In the genomic region with DNA sequence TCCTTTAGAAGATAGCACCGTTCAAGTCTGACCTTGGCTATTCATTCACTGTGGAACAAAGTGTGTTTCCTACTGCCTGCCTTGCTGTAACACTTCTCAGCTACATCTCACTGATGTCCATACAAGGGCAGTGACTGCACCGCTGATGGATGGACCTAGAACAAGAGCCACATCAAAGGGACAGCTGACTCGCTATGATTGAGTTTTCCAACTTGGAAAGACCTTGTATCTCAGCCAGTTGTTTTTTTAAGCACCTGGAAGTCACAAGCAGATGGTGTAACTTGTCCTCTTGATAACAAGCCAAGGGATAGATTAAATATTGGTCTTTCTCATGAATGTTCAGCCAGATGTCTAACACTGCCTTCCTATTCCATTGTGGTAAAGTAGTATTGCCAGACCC, we compare ENCODE assay signal across 31 mouse cellular contexts.
"Had no signal": no experiment of that assay in that cellular context is flagged by ENCODE, and none has a peak within 500 bp of the region (broad histone marks: within the 10 kb centered on the region; RNA-seq: fewer than 3 reads in every experiment).

No protein-coding gene starts in this region.

- H3K27ac ChIP-seq: heart, adult 2 months; heart, embryonic 10.5 days; heart, embryonic 13.5 days; heart, embryonic 15.5 days; hindbrain, embryonic 10.5 days; hindbrain, embryonic 12.5 days; hindbrain, embryonic 13.5 days; hindbrain, embryonic 14.5 days; hindbrain, embryonic 15.5 days; hindbrain, postnatal 0 days; intestine, embryonic 15.5 days; kidney, embryonic 15.5 days; kidney, postnatal 0 days; layer of hippocampus, adult 2 months had no signal

- H3K27me3 ChIP-seq: heart, embryonic 12.5 days; heart, embryonic 13.5 days; heart, embryonic 15.5 days; hindbrain, embryonic 12.5 days; hindbrain, embryonic 13.5 days; hindbrain, embryonic 15.5 days; intestine, embryonic 15.5 days; kidney, embryonic 15.5 days had no signal

- DNase-seq: heart, adult 2 months; heart, postnatal 10 days; heart, postnatal 14 days; heart, postnatal 36 days; heart, postnatal 4 days; kidney, adult 11 months; kidney, adult 18-20 months; kidney, adult 2 months; kidney, adult 8-10 months; kidney, adult 9 months; kidney, postnatal 10 days; kidney, postnatal 14 days; kidney, postnatal 25 days; kidney, postnatal 36 days; kidney, postnatal 4 days; layer of hippocampus, adult 9-11 months had no signal

- H3K36me3 ChIP-seq: heart, embryonic 10.5 days; heart, embryonic 12.5 days; heart, embryonic 13.5 days; heart, embryonic 15.5 days; hindbrain, embryonic 10.5 days; hindbrain, embryonic 12.5 days; hindbrain, embryonic 13.5 days; hindbrain, embryonic 15.5 days; intestine, embryonic 15.5 days; kidney, embryonic 15.5 days had no signal

- H3K4me2 ChIP-seq: heart, embryonic 11.5 days; heart, embryonic 12.5 days; heart, embryonic 13.5 days; heart, embryonic 15.5 days; hindbrain, embryonic 12.5 days; hindbrain, embryonic 13.5 days; hindbrain, embryonic 14.5 days; hindbrain, embryonic 15.5 days; intestine, embryonic 15.5 days; kidney, embryonic 15.5 days had no signal

- H3K4me1 ChIP-seq: heart, embryonic 10.5 days; heart, embryonic 12.5 days; heart, embryonic 13.5 days; heart, embryonic 15.5 days; hindbrain, embryonic 10.5 days; hindbrain, embryonic 12.5 days; hindbrain, embryonic 13.5 days; hindbrain, embryonic 15.5 days; intestine, embryonic 15.5 days; kidney, embryonic 15.5 days had no signal

- H3K9ac ChIP-seq: heart, embryonic 12.5 days; heart, embryonic 13.5 days; heart, embryonic 15.5 days; hindbrain, embryonic 12.5 days; hindbrain, embryonic 13.5 days; hindbrain, embryonic 14.5 days; hindbrain, embryonic 15.5 days; intestine, embryonic 15.5 days; kidney, embryonic 15.5 days had no signal

- H3K4me3 ChIP-seq: heart, adult 2 months; heart, embryonic 10.5 days; heart, embryonic 12.5 days; heart, embryonic 13.5 days; heart, embryonic 15.5 days; hindbrain, embryonic 10.5 days; hindbrain, embryonic 12.5 days; hindbrain, embryonic 13.5 days; hindbrain, embryonic 15.5 days; intestine, embryonic 15.5 days; kidney, embryonic 15.5 days; layer of hippocampus, adult 2 months had no signal
